Mouse (Mus musculus) heart, adult 2 months (tissue): ENCODE measurements around the gene S1pr1.

Experiments used
- CTCF ChIP-seq: fragments of 200-600 bp; IDR thresholded peaks from 2 replicates; pipeline ENCODE4 v1.8.1; 2022; ENCODE audit warnings: antibody characterized with exemption, mild to moderate bottlenecking, moderate library complexity
- EP300 ChIP-seq: fragments of 200-500 bp; IDR thresholded peaks from 2 replicates; pipeline ENCODE4 v1.6.1; 2011; ENCODE audit warnings: low read depth, low read length, control low read depth; ENCODE audit not compliant: insufficient read depth
- POLR2A ChIP-seq: fragments of 200-500 bp; IDR thresholded peaks from 2 replicates; pipeline ENCODE4 v1.6.1; 2011; ENCODE audit warnings: mild to moderate bottlenecking, low read depth, low read length, control low read depth; ENCODE audit not compliant: insufficient read depth

GRCm38 (mm10) chr3:115673663-115674157 lies 41.2 kb downstream of the S1pr1 start:
- TF ChIP-seq CTCF (no peak), POLR2A (no peak), EP300 (no peak)
